Mouse (Mus musculus): ENCODE measurements around the gene Rap1b. TPM values are rescaled to one million over a fixed set of nuclear protein-coding genes. Genes with fewer than 3 reads are reported as not detected.

The Rap1b gene
- polyA plus RNA-seq, 1 experiment from 2014 or later: 163 TPM

GRCm38 (mm10) chr10:117765116-117765894 is 80.5 kb downstream of the Rap1b start:
- no peak overlapping the region for H3K27ac ChIP-seq (ENCODE audit: low read length)
- H3K4me2 ChIP-seq (ENCODE audit: low read depth, low read length): no peak overlapping the region
- no peaks in the 10 kb centered on the region for H3K9me3 ChIP-seq (ENCODE audit: control insufficient read depth, low read length)
- WGBS: 93% methylated on average over 11 of the region's 11 CpGs
- no peaks in the 10 kb centered on the region for H3K4me1 ChIP-seq (ENCODE audit: control insufficient read depth, insufficient read depth, low read length)
- H3K9ac ChIP-seq (ENCODE audit: low read depth, low read length): no peak overlapping the region
- peaks cover 30% of the 10 kb centered on the region for H3K36me3 ChIP-seq (ENCODE audit: control insufficient read depth, insufficient read depth, low read length)
- H3K27me3 ChIP-seq (replicated peaks; ENCODE audit: control insufficient read depth, insufficient read depth, low read length): no peaks in the 10 kb centered on the region
- no peak overlapping the region for H3K4me3 ChIP-seq (ENCODE audit: low read length)
- ATAC-seq: no peak

- ATAC-seq: peak; percentile 71; the same call in 1 of the 2 replicates
- 80% methylated on average over 6 of the region's 6 CpGs for WGBS
- Histone ChIP-seq H3K27ac (ENCODE audit: low read length) (no peak overlapping the region), H3K4me3 (ENCODE audit: low read length) (no peak overlapping the region), H3K4me2 (ENCODE audit: low read depth, low read length) (no peak overlapping the region), H3K36me3 (ENCODE audit: control insufficient read depth, insufficient read depth, low read length) (peaks cover 31% of the 10 kb centered on the region), H3K9me3 (ENCODE audit: control insufficient read depth, low read length) (no peaks in the 10 kb centered on the region), H3K9ac (ENCODE audit: low read depth, low read length) (no peak overlapping the region), H3K4me1 (ENCODE audit: control insufficient read depth, insufficient read depth, low read length) (no peaks in the 10 kb centered on the region), H3K27me3 (replicated peaks; ENCODE audit: control insufficient read depth, insufficient read depth, low read length) (no peaks in the 10 kb centered on the region)
Observed at GRCm38 (mm10) chr10:117764598-117764997, 81.2 kb downstream of the Rap1b start.

Other genes starting within 250 kb of the Rap1b start
- 47.7 and 51.8 TPM in 2 replicates for gene Cpm, start 216.5 kb downstream of the Rap1b start, polyA plus RNA-seq (2015; fragmentation: Nextera tagmentation; extraction: Ambion mirVana)
- 30.8 and 32.4 TPM in 2 replicates for gene Mdm2, start 135.3 kb downstream of the Rap1b start, polyA plus RNA-seq (2015; fragmentation: Nextera tagmentation; extraction: Ambion mirVana)
- gene Slc35e3, start 99.7 kb downstream of the Rap1b start, polyA plus RNA-seq (2015; fragmentation: Nextera tagmentation; extraction: Ambion mirVana): 8.5 and 10.1 TPM in 2 replicates
- 42.0 and 48.8 TPM in 2 replicates for gene Nup107, start 53.3 kb downstream of the Rap1b start, polyA plus RNA-seq (2015; fragmentation: Nextera tagmentation; extraction: Ambion mirVana)